Mouse (Mus musculus): Measurements from ENCODE around the gene Mex3b. TPM values are rescaled to one million over a fixed set of nuclear protein-coding genes. Genes with fewer than 3 reads are reported as not detected.

Gene Mex3b
- polyA plus RNA-seq, 1 experiment from 2014 or later: 20.7 TPM

DNA sequence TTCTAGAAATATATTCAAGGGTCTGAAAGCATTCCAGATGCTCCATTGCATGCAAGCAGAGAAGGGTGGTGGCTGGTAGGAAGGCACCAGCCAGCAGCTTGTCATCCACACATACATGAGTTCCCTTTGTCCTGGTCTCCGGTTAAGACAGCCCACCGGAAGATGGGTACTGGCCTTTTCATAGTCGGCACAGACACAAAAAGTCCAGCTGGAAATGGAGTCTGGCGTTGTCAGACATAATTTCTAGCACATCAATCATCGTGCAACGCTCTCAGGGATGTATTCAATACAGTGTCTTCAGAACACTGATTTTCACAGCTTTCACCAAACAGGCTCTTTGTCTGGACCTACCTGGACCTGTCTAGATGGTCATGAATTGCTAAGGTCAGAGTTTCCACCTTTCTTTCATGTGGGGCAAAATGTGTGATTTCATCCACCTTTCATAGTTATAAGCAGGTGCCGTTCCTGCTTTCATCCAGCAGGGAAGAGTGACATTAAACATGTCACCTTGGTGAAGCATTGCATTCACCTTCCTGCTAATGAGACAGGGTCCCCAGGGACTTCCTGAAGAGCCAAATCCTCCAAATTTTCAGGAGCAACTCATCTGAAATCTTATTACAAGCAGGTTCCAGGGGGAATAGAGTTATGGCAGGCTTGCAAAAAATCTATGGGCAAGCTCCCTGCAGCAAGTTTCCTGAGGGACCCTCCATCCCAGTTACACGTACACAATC lies 2.7 kb upstream of the Mex3b start:
- Histone ChIP-seq H3K36me3 (ENCODE audit: control insufficient read depth, insufficient read depth, low read length) (peaks cover under 1% of the 10 kb centered on the region; the same call in 1 of the 2 replicates), H3K4me3 (ENCODE audit: low read length) (peak overlapping the region; percentile 93), H3K4me2 (ENCODE audit: low read length) (peak overlapping the region; percentile 81), H3K9ac (ENCODE audit: low read depth, low read length) (peak overlapping the region; percentile 94), H3K27ac (ENCODE audit: low read depth, low read length) (peak overlapping the region; percentile 100), H3K27me3 (replicated peaks; ENCODE audit: control insufficient read depth, insufficient read depth, low read length) (no peaks in the 10 kb centered on the region), H3K9me3 (ENCODE audit: control insufficient read depth, low read length) (no peaks in the 10 kb centered on the region), H3K4me1 (ENCODE audit: control insufficient read depth, insufficient read depth, low read depth, low read length) (peaks cover 14% of the 10 kb centered on the region)
- 11% methylated on average over 8 of the region's 8 CpGs for WGBS
- no peak for ATAC-seq

DNA sequence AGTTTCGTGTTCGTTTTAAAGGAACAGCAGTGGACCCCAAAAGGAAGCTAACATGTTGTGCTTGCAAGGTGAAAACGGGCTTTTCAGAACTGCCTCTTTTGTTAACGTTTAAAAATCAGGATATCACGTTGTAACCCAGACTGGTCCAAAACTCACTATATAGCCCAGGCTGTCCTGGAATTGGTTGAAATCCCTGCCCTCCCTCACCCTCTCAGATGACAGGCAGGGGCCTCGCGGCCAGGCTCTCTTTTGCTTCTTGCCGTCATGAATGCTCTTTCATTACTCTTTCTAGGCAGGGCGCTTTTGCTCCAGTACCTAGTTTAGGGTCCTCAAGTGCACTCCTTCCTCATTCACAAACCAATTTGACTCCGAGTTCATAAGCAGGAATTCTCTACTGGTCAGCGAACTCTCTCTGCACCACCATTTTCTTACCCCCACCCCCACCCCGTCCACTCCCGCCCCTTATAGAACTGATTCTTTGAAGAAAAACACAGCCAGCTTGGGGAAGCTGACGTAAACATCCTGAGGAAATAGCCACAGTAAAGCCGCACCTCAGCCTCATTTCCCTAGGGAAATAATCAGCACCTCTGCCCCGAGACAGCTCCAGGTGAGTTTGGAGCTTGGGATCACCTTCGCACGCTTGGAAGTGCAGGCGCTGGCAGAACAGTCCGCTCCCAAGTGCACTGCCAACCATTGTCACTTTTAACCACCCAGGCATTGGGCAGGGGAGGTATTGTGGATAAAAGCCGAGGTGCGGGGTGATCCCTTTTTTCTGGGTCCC lies 2.0 kb upstream of the Mex3b start:
- Histone ChIP-seq H3K4me3 (ENCODE audit: low read length) (peak overlapping the region; percentile 93), H3K9ac (ENCODE audit: low read depth, low read length) (peak overlapping the region; percentile 94), H3K36me3 (ENCODE audit: control insufficient read depth, insufficient read depth, low read length) (peaks cover 4% of the 10 kb centered on the region; the same call in 1 of the 2 replicates), H3K4me1 (ENCODE audit: control insufficient read depth, insufficient read depth, low read depth, low read length) (peaks cover 14% of the 10 kb centered on the region), H3K27ac (ENCODE audit: low read depth, low read length) (peak overlapping the region; percentile 100), H3K4me2 (ENCODE audit: low read length) (peak overlapping the region; percentile 81), H3K9me3 (ENCODE audit: control insufficient read depth, low read length) (no peaks in the 10 kb centered on the region), H3K27me3 (replicated peaks; ENCODE audit: control insufficient read depth, insufficient read depth, low read length) (no peaks in the 10 kb centered on the region)
- ATAC-seq: no peak
- 2% methylated on average over 22 of the region's 22 CpGs for WGBS

DNA sequence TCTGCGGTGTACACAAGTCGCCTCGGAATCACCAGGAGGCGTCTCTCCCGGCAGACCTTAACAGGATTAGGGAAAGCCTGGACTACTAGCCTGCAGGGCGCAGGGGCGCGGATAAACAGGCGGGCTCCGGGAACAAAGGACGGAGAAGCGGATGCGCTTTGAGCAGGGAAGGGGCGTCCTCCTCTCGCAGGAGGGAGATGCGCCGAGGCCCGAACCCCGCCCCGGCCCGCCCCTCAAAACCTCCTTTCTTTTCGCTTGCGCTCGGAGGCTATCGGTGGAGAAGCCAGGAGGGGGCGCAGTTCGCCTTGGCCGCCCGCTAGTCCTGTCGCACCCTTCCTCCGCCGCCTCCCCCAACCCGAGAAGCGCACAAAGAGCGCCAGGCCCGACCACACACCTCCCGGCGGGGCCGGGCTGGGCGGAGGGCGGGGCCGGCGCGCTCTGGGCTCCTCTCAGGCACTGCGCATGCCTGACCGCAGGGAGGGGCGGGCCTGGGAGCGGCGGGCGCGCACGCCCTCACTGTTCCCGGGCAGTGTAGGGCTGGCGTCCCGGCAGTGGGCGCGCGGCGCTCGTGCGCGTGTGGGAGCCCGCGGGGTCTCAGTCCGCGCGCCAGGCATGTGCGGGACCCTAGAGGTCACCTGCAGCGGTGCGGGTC lies 1.2 kb upstream of the Mex3b start:
- peak overlapping the region; percentile 94 for H3K9ac ChIP-seq (ENCODE audit: low read depth, low read length)
- peaks cover 4% of the 10 kb centered on the region; the same call in 1 of the 2 replicates for H3K36me3 ChIP-seq (ENCODE audit: control insufficient read depth, insufficient read depth, low read length)
- ATAC-seq: peak; percentile 93
- under 1% methylated on average over 51 of the region's 70 CpGs for WGBS
- peaks cover 14% of the 10 kb centered on the region for H3K4me1 ChIP-seq (ENCODE audit: control insufficient read depth, insufficient read depth, low read depth, low read length)
- no peaks in the 10 kb centered on the region for H3K9me3 ChIP-seq (ENCODE audit: control insufficient read depth, low read length)
- peak overlapping the region; percentile 93 for H3K4me3 ChIP-seq (ENCODE audit: low read length)
- H3K4me2 ChIP-seq (ENCODE audit: low read length): peak overlapping the region; percentile 81
- H3K27ac ChIP-seq (ENCODE audit: low read depth, low read length): peak overlapping the region; percentile 100
- no peaks in the 10 kb centered on the region for H3K27me3 ChIP-seq (replicated peaks; ENCODE audit: control insufficient read depth, insufficient read depth, low read length)

DNA sequence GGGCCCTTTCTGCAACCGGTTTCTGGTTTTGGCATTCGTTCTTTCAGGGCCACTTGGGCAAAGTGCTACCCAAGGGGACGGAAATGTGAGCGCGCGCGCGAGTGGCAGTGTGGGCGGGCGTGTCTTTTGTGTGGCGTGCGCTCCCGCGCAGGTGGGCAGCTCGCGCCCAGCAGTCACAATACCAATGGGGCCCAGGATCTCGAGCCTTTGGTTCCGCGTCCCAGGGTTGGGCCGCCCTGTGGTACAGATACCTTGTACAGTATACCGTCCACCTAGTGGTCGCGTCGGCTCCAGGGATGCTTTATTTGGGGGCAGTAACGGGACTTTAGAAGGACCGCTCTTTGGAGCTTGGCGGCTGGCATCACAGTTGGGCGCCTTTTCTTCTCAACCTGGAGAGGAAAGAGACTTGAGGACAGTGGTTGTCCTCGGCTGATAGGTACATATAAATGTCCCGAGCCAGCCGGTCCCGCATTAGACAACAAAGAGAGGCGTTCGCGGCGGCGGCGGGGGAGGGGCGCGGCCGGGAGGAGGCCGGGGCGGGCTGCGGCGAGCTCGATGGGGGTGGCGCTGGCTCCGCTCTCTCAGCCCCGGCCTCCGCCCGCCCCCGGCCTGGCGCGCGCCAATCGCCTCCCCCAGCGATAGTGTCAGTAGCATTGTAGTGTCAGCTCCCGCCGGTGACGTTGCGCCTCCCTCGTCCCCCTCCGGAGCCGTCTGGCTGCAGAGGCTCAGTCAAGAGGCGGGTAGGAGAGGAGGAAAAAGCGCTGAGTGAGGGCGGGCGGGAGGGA lies 455 bp upstream of the Mex3b start:
- ATAC-seq: peak; percentile 89
- peaks cover 14% of the 10 kb centered on the region for H3K4me1 ChIP-seq (ENCODE audit: control insufficient read depth, insufficient read depth, low read depth, low read length)
- peak overlapping the region; percentile 93 for H3K4me3 ChIP-seq (ENCODE audit: low read length)
- peak overlapping the region; percentile 100 for H3K27ac ChIP-seq (ENCODE audit: low read depth, low read length)
- H3K9ac ChIP-seq (ENCODE audit: low read depth, low read length): peak overlapping the region; percentile 94
- no peaks in the 10 kb centered on the region for H3K9me3 ChIP-seq (ENCODE audit: control insufficient read depth, low read length)
- peaks cover 4% of the 10 kb centered on the region; the same call in 1 of the 2 replicates for H3K36me3 ChIP-seq (ENCODE audit: control insufficient read depth, insufficient read depth, low read length)
- WGBS: 0% methylated on average over 43 of the region's 68 CpGs
- H3K4me2 ChIP-seq (ENCODE audit: low read length): peak overlapping the region; percentile 59
- H3K27me3 ChIP-seq (replicated peaks; ENCODE audit: control insufficient read depth, insufficient read depth, low read length): no peaks in the 10 kb centered on the region

DNA sequence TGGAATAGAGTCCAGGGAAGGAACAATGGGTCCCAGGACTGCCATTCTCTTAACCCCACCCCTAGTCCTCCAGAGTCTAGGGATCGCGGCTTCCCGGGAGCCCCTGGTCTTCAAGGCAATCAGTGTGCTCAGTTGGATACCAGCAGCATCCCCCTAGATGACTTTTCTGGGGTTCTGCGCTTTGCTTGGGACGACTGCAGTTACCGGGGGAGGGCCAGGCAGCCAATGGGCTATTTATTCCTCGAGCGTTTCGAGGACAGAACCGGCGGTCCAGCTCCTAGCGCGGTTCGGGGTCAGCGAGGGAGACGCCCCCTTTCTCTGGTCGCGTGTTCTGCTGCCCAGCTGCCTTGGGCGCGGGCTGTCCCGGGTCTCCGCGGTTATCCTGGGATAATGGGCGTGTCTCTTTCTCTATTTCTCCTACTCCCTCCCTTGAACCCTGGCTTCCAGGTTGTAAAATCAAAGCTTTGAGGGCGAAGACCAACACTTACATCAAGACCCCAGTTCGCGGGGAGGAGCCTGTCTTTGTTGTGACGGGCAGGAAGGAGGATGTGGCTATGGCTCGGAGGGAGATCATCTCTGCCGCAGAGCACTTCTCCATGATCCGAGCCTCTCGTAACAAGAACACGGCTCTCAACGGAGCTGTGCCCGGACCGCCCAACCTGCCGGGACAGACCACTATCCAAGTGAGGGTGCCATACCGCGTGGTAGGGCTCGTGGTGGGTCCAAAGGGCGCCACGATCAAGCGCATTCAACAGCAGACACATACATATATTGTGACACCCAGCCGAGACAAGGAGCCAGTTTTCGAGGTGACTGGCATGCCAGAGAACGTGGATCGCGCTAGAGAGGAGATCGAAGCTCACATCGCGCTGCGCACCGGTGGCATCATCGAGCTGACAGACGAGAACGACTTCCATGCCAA lies 1.4 kb downstream of the Mex3b start:
- H3K36me3 ChIP-seq (ENCODE audit: control insufficient read depth, insufficient read depth, low read length): peaks cover 4% of the 10 kb centered on the region; the same call in 1 of the 2 replicates
- no peaks in the 10 kb centered on the region for H3K9me3 ChIP-seq (ENCODE audit: control insufficient read depth, low read length)
- under 1% methylated on average over 56 of the region's 56 CpGs for WGBS
- peak overlapping the region; percentile 75 for H3K4me2 ChIP-seq (ENCODE audit: low read length)
- peak overlapping the region; percentile 100 for H3K27ac ChIP-seq (ENCODE audit: low read depth, low read length)
- peak overlapping the region; percentile 94 for H3K9ac ChIP-seq (ENCODE audit: low read depth, low read length)
- H3K27me3 ChIP-seq (replicated peaks; ENCODE audit: control insufficient read depth, insufficient read depth, low read length): no peaks in the 10 kb centered on the region
- H3K4me1 ChIP-seq (ENCODE audit: control insufficient read depth, insufficient read depth, low read depth, low read length): peaks cover 23% of the 10 kb centered on the region
- peak overlapping the region; percentile 93 for H3K4me3 ChIP-seq (ENCODE audit: low read length)
- no peak for ATAC-seq

DNA sequence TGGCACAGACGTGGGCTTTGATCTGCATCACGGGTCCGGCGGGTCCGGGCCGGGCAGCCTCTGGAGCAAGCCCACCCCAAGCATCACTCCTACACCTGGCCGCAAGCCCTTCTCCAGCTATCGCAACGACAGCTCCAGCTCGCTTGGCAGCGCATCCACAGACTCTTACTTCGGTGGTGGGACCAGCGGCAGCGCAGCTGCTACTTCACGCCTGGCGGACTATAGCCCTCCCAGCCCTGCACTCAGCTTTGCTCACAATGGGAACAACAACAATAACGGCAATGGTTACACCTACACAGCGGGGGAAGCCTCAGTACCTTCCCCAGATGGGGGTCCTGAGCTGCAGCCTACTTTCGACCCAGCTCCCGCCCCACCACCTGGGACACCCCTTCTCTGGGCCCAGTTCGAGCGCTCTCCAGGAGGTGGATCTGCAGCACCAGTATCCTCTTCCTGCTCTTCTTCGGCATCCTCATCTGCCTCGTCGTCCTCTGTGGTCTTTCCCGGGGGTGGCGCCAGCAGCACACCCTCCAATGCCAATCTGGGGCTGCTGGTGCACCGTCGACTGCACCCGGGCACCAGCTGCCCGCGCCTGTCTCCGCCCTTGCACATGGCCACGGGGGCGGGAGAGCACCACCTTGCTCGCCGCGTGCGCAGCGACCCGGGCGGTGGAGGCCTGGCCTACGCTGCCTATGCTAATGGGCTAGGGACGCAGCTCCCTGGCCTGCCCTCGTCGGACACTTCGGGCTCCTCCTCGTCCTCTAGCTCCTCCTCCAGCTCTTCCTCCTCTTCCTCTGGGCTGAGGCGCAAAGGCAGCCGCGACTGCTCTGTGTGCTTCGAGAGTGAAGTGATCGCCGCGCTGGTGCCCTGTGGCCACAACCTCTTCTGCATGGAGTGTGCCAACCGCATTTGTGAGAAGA lies 2.4 kb downstream of the Mex3b start:
- H3K27me3 ChIP-seq (replicated peaks; ENCODE audit: control insufficient read depth, insufficient read depth, low read length): no peaks in the 10 kb centered on the region
- H3K27ac ChIP-seq (ENCODE audit: low read depth, low read length): peak overlapping the region; percentile 100
- ATAC-seq: no peak
- peaks cover 4% of the 10 kb centered on the region; the same call in 1 of the 2 replicates for H3K36me3 ChIP-seq (ENCODE audit: control insufficient read depth, insufficient read depth, low read length)
- H3K4me1 ChIP-seq (ENCODE audit: control insufficient read depth, insufficient read depth, low read depth, low read length): peaks cover 16% of the 10 kb centered on the region
- 1% methylated on average over 56 of the region's 56 CpGs for WGBS
- peak overlapping the region; percentile 93 for H3K4me3 ChIP-seq (ENCODE audit: low read length)
- H3K9me3 ChIP-seq (ENCODE audit: control insufficient read depth, low read length): no peaks in the 10 kb centered on the region
- peak overlapping the region; percentile 75 for H3K4me2 ChIP-seq (ENCODE audit: low read length)
- H3K9ac ChIP-seq (ENCODE audit: low read depth, low read length): peak overlapping the region; percentile 94

DNA sequence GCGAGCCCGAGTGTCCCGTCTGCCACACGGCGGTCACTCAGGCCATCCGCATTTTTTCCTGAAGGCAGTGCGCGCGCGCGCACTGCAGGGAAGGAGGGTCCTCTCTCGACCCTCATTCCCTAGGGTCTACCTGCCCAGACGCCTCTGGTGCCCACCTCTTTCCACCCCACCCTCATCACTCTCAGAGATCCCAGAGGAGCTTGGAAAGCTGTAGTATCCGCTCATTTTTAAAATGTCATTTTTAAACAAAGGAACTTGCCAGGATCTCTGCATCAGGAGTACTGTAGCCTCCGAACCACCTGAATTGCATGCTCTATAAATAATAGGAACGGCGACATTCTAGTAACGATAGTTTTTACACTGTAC lies 3.0 kb downstream of the Mex3b start:
- H3K4me3 ChIP-seq (ENCODE audit: low read length): peak overlapping the region; percentile 93
- no peak for ATAC-seq
- peaks cover 4% of the 10 kb centered on the region; the same call in 1 of the 2 replicates for H3K36me3 ChIP-seq (ENCODE audit: control insufficient read depth, insufficient read depth, low read length)
- no peaks in the 10 kb centered on the region for H3K27me3 ChIP-seq (replicated peaks; ENCODE audit: control insufficient read depth, insufficient read depth, low read length)
- WGBS: 10% methylated on average over 18 of the region's 18 CpGs
- H3K4me1 ChIP-seq (ENCODE audit: control insufficient read depth, insufficient read depth, low read depth, low read length): peaks cover 10% of the 10 kb centered on the region
- H3K27ac ChIP-seq (ENCODE audit: low read depth, low read length): peak overlapping the region; percentile 100; the same call in 1 of the 2 replicates
- peak overlapping the region; percentile 75 for H3K4me2 ChIP-seq (ENCODE audit: low read length)
- no peaks in the 10 kb centered on the region for H3K9me3 ChIP-seq (ENCODE audit: control insufficient read depth, low read length)
- H3K9ac ChIP-seq (ENCODE audit: low read depth, low read length): peak overlapping the region; percentile 94
